Mouse (Mus musculus) heart, embryonic 13.5 days (tissue): Measurements from ENCODE around the gene Boc. TPM values are rescaled to one million over a fixed set of nuclear protein-coding genes. Genes with fewer than 3 reads are reported as not detected.

Experiments
- ATAC-seq: fragments of 200-750 bp; cut with Nextera tagmentation; 2 replicates; pipeline ENCODE4 v1.8.0; 2017; ENCODE audit warnings: moderate TSS enrichment; ENCODE audit not compliant: insufficient number of reproducible peaks, low FRiP score, low TSS enrichment; ENCODE audit errors: extremely low read depth
- H3K27ac ChIP-seq: fragments of 300-500 bp; sonication (generic); replicated peaks from 2 replicates; pipeline ENCODE4 v1.5.1; 2015; ENCODE audit warnings: moderate library complexity, mild to moderate bottlenecking, inconsistent platforms
- H3K27me3 ChIP-seq: fragments of 300-500 bp; sonication (generic); replicated peaks from 2 replicates; pipeline ENCODE4 v1.6.1; 2015; ENCODE audit warnings: mild to moderate bottlenecking, inconsistent platforms
- H3K36me3 ChIP-seq: fragments of 300-500 bp; sonication (generic); 2 replicates; pipeline ENCODE4 v1.6.1; 2015; ENCODE audit warnings: mild to moderate bottlenecking, inconsistent platforms
- H3K4me1 ChIP-seq: fragments of 300-500 bp; sonication (generic); 2 replicates; pipeline ENCODE4 v1.6.1; 2015; ENCODE audit warnings: inconsistent platforms
- H3K4me2 ChIP-seq: fragments of 300-500 bp; sonication (generic); 2 replicates; pipeline ENCODE4 v1.6.1; 2015; ENCODE audit warnings: inconsistent platforms, mild to moderate bottlenecking, moderate library complexity
- H3K4me3 ChIP-seq: fragments of 300-500 bp; sonication (generic); 2 replicates; pipeline ENCODE4 v1.5.1; 2015; ENCODE audit warnings: moderate library complexity, mild to moderate bottlenecking, inconsistent platforms
- H3K9ac ChIP-seq: fragments of 300-500 bp; sonication (generic); 2 replicates; pipeline ENCODE4 v1.6.1; 2015; ENCODE audit warnings: inconsistent platforms, mild to moderate bottlenecking, moderate library complexity
- H3K9me3 ChIP-seq: fragments of 300-500 bp; sonication (generic); 2 replicates; pipeline ENCODE4 v1.6.1; 2016; ENCODE audit warnings: inconsistent platforms
- WGBS: fragments of 180-500 bp; shearing (Covaris S2); methylation state at CpG from one replicate; pipeline ENCODE4 v1.1.7; 2015; ENCODE audit warnings: mixed read lengths; 5-methylcytosine and 5-hydroxymethylcytosine counted together
- polyA plus RNA-seq: library from polyadenylated mRNA; unstranded; fragments of >200 nt; fragmentation: Nextera tagmentation; extraction: Ambion mirVana; gene quantifications from 2 replicates; pipeline ENCODE4 v1.2.1, GENCODE M21; 2015

The Boc gene
- polyA plus RNA-seq, 1 experiment from 2014 or later = 10.0 TPM

DNA sequence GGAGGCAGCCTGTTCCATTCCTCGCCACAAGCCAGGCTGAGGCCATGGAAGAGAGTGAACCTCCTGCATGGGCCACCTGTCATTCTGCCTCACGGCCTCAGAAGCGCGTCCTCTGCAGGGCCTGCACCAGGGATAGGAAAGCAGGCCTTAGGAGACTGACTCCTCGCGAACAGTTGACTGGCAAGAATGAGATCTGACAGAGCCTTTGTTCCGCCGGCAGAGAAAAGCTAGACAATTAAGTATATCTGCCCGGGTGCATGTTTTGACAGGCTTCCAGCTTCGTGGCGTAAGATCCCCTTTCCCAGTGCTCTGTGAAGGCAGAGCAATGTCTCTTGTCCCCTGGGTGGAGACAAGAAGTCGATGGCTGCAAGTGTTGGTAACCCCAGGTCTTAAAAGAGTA, 32.0 kb downstream of the Boc start:
- H3K4me2 ChIP-seq = peak overlapping the region; percentile 46
- H3K9me3 ChIP-seq = no peaks in the 10 kb centered on the region
- peak overlapping the region; percentile 45; the same call in 1 of the 2 replicates for H3K27ac ChIP-seq
- no peaks in the 10 kb centered on the region for H3K36me3 ChIP-seq
- no peak overlapping the region for H3K4me3 ChIP-seq
- no peaks in the 10 kb centered on the region for H3K27me3 ChIP-seq
- H3K9ac ChIP-seq = peak overlapping the region; percentile 65
- WGBS = 19% methylated on average over 12 of the region's 12 CpGs
- ATAC-seq = no peak
- peaks cover 37% of the 10 kb centered on the region for H3K4me1 ChIP-seq

DNA sequence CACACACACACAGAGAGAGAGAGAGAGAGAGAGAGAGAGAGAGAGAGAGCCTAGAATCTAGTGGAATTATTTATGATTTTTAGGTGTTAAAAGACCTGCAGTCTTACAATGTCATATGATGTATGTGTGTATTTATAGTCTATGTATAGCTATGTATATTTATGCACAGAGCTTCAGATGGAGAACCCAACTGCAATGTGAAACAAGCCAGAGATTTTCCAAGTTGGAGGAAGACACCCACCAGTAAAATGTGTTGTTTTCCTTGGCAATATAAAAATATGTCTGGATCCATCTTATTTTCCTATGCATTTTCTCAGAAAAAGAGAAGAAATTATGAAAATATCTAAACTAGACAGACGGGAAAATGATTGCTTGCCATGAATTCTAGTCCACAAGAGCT, 32.7 kb downstream of the Boc start:
- ATAC-seq = no peak
- WGBS = 76% methylated on average over 1 of the region's 1 CpGs
- Histone ChIP-seq H3K4me3 (no peak overlapping the region), H3K4me2 (no peak overlapping the region), H3K9me3 (no peaks in the 10 kb centered on the region), H3K27me3 (no peaks in the 10 kb centered on the region), H3K4me1 (peaks cover 31% of the 10 kb centered on the region), H3K27ac (no peak overlapping the region), H3K36me3 (peaks cover 2% of the 10 kb centered on the region; the same call in 1 of the 2 replicates), H3K9ac (no peak overlapping the region; the same call in 1 of the 2 replicates)

DNA sequence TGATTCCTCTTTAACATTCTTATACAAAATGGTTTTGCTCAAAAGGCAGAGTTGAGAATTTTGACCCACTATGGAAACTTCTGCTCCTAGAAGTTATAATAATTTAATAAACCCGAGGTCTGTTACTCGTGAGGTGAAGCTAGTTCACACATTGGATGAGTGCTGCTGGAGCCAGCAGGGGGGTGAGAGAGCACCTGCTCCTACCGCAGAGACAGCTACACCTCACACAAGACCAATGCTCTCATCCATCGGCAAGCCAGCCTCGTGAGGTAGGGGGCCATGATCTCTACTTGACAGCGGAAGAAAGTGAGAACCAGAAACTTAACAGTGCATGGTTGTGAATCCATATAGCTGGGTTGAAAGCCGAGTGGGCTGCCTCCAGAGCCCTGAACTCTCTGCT, 35.1 kb downstream of the Boc start:
- Histone ChIP-seq H3K4me2 (no peak overlapping the region), H3K9me3 (no peaks in the 10 kb centered on the region), H3K27ac (no peak overlapping the region), H3K4me3 (no peak overlapping the region), H3K9ac (no peak overlapping the region), H3K36me3 (peaks cover 26% of the 10 kb centered on the region), H3K27me3 (no peaks in the 10 kb centered on the region), H3K4me1 (peaks cover 19% of the 10 kb centered on the region)
- WGBS = 74% methylated on average over 7 of the region's 7 CpGs
- ATAC-seq = no peak

DNA sequence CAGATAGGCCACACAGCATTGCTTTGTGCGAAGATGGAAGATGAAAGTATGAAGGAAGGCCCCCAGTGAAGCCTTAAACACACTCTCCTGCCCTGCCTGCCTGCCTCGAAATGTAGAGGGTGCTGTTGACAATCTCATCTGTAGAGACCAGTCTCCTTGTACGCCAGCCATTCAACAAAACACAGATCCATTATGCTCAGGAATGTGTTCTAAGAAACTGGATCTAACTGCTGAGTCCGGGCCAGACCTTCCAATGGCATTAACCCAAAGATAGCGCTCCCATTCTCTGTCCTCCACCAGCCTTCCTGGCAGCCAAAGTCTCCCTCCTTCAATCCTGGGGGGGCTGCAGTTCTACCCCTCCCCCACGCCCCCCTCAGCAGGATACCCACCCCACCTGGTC, 42.2 kb downstream of the Boc start:
- WGBS = 60% methylated on average over 6 of the region's 6 CpGs
- Histone ChIP-seq H3K9me3 (0 out of 2 replicates have a peak, but pooled peaks cover 4% of the 10 kb centered on the region), H3K27ac (no peak overlapping the region), H3K27me3 (no peaks in the 10 kb centered on the region), H3K4me3 (no peak overlapping the region), H3K9ac (no peak overlapping the region), H3K4me1 (0 out of 2 replicates have a peak, but pooled peaks cover 3% of the 10 kb centered on the region), H3K4me2 (no peak overlapping the region), H3K36me3 (peaks cover 56% of the 10 kb centered on the region)
- ATAC-seq = no peak

DNA sequence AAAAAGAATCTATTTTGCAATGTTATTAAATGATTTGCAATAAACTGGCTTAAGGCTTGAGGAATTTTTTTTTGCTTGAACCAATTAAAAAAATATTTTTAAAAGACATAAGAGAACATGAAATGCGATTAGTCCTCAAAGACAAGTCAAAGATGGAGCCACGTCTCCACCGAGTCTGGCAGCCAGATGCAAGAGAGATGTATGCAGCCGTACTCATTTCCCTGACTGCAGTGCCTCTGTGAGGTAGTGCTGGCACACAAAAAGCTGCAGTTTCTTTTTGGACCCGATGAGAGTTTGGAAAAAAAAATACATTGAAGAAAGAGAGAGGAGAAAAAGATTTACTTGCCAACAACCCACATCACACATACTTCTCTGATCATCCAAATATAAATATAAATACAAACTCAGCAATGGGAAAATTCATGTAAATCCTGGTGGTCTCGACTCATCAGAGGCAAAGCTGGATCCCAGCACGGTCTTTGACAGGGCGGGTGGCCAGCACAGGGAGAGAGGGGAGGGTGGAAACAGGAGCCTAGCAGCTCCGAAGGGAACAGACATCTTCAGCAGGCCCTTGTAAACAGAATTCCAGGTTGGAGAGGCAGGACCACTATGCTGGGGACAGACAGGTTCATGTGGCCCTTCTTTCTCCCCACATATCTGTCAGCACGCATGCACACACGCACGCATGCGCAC, 48.0 kb downstream of the Boc start:
- no peak for ATAC-seq
- H3K9me3 ChIP-seq = 0 out of 2 replicates have a peak, but pooled peaks cover 4% of the 10 kb centered on the region
- H3K4me1 ChIP-seq = peaks cover 8% of the 10 kb centered on the region; the same call in 1 of the 2 replicates
- no peaks in the 10 kb centered on the region for H3K27me3 ChIP-seq
- peaks cover 36% of the 10 kb centered on the region for H3K36me3 ChIP-seq
- H3K27ac ChIP-seq = peak overlapping the region; percentile 31
- WGBS = 68% methylated on average over 13 of the region's 13 CpGs
- H3K4me3 ChIP-seq = no peak overlapping the region
- no peak overlapping the region for H3K9ac ChIP-seq
- 0 out of 2 replicates have a peak overlapping the region, but pooled peaks have one; percentile 3 for H3K4me2 ChIP-seq

DNA sequence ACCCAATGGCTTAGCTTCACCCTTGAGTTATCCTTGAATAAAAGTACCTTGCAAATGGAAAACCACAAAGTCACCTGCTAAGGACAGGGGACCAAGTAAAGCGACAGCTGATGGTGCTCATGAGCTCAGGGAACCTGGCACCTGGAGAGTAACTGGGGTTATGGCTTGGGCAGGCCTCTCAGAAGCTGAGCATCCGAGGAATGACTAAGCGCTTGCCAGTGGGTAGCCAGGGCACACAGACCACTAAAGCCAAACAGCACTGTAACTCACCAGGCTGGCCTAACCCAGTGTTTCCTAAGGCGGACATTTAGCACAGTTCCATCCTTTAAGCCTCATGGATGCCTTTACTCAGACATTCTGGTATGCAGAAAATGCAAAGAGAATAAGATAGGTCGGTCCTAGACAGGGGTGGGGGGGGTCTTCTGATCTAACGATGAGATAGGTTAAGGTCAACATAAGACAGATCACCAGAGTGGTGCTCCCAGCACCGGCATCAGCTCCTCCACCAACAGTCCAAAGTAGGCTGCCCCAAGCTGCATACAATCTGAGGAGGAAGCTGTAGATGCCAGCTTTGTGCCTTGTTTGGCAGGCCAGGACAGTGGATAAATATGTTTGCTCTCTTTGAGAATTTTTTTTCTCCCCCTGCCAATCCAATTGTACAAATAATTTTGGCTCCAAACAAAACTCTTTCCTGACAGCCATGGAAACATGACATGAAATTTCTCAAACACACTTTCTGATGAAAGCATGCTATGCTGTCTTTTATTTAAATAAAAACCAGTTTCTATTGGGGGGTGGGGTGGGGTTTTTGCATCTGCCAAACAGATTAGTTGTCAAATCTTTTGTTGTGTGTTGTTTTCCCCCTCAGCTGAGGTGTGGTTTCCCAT, 49.0 kb downstream of the Boc start:
- H3K9ac ChIP-seq = no peak overlapping the region
- H3K4me1 ChIP-seq = peaks cover 8% of the 10 kb centered on the region; the same call in 1 of the 2 replicates
- peaks cover 43% of the 10 kb centered on the region for H3K36me3 ChIP-seq
- no peak overlapping the region for H3K4me3 ChIP-seq
- peaks cover 8% of the 10 kb centered on the region; the same call in 1 of the 2 replicates for H3K9me3 ChIP-seq
- no peaks in the 10 kb centered on the region for H3K27me3 ChIP-seq
- WGBS = 58% methylated on average over 7 of the region's 7 CpGs
- H3K27ac ChIP-seq = no peak overlapping the region
- no peak for ATAC-seq
- H3K4me2 ChIP-seq = no peak overlapping the region

DNA sequence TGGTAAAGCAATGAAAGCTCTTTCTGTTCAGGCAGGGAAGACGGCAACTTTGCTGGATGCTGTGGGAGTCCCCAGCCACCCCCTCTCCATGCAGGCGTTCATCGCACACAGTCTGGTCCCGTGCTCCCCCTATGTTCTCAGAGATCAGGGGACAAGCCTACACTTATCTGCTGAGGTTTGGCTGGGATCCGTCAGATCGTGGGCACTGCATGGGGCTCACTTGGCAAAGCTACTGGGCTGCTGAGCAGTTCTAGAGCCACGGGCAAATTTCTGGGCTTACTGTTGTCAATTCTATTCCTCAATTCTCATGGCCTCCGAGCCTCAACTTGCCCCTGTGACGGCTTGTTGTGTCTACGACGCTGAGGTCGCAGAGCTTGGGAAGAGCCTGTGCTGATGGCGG, 49.9 kb downstream of the Boc start:
- Histone ChIP-seq H3K4me2 (no peak overlapping the region), H3K27me3 (no peaks in the 10 kb centered on the region), H3K9ac (no peak overlapping the region), H3K4me1 (peaks cover 8% of the 10 kb centered on the region; the same call in 1 of the 2 replicates), H3K4me3 (no peak overlapping the region), H3K36me3 (peaks cover 46% of the 10 kb centered on the region), H3K9me3 (peaks cover 14% of the 10 kb centered on the region; the same call in 1 of the 2 replicates), H3K27ac (no peak overlapping the region)
- WGBS = 88% methylated on average over 13 of the region's 13 CpGs
- ATAC-seq = no peak

DNA sequence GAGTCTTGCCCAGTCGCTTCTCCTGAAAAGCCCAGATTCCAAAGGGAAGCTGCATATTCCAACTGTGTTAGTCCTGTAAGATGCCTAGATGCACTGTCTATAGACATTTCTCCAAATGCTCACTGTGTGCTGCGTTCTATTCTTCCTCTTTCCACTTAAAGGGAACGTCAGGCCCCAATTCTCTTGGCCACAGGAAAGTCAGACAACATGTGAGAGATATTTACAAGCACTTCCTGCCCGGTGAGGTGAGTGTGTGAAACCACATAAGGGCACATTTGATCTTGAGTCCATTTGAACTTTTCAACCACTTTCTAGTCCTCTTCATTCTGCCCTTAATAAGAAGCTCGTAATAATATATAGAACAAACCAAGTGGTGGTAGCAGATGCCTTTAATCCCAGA, 50.7 kb downstream of the Boc start:
- no peak overlapping the region for H3K9ac ChIP-seq
- H3K27me3 ChIP-seq = no peaks in the 10 kb centered on the region
- peaks cover 40% of the 10 kb centered on the region for H3K36me3 ChIP-seq
- no peak overlapping the region for H3K4me2 ChIP-seq
- peaks cover 16% of the 10 kb centered on the region for H3K4me1 ChIP-seq
- no peak overlapping the region for H3K27ac ChIP-seq
- no peak overlapping the region for H3K4me3 ChIP-seq
- WGBS = 74% methylated on average over 5 of the region's 5 CpGs
- no peak for ATAC-seq
- peaks cover 14% of the 10 kb centered on the region; the same call in 1 of the 2 replicates for H3K9me3 ChIP-seq

DNA sequence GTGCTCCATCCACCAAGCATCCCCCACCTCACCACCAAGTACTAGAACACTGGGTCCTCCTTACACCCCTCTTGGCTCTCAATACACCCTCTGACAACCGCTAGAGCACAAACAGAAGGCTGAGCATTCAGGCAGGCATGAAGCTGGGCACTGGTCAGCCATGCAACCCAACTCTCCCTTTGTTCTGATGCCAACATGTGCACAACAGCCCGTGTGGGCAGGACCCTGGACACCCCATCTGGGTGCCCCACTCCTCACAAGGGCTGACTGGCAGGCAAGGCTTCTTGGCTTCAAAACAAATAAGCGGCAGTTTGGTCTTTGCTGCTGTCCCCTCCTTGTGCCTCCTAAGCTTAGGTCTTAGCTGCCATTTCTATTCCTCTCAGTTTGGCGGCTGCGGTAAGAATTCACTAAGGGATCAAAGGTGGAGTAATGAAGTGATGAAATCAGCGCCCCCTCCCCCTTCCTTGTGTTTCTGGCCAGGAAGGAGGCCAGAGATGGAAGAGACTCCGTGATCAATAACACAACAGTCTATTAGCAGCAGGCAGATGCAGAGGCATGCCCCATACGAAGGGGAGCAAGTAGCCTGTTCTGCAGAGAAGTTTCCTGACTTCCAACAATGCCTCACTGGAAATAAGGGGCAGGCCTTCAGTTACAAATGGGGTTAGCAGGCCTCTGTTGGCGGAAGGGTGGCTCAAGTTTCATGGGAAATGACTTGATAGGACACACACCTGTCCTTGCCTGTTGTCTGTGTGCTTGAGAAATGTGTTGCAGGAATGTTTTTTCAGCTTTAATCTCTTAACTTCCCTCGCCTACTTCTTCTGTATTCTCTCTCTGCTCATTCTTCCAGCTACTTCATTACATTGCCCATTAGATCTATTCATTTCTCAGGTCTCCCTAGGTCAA, 51.4 kb downstream of the Boc start:
- H3K4me2 ChIP-seq = no peak overlapping the region
- no peak for ATAC-seq
- WGBS = 59% methylated on average over 10 of the region's 10 CpGs
- H3K27ac ChIP-seq = no peak overlapping the region
- peaks cover 37% of the 10 kb centered on the region for H3K36me3 ChIP-seq
- no peak overlapping the region for H3K4me3 ChIP-seq
- peaks cover 10% of the 10 kb centered on the region; the same call in 1 of the 2 replicates for H3K9me3 ChIP-seq
- no peak overlapping the region for H3K9ac ChIP-seq
- no peaks in the 10 kb centered on the region for H3K27me3 ChIP-seq
- H3K4me1 ChIP-seq = peaks cover 22% of the 10 kb centered on the region

DNA sequence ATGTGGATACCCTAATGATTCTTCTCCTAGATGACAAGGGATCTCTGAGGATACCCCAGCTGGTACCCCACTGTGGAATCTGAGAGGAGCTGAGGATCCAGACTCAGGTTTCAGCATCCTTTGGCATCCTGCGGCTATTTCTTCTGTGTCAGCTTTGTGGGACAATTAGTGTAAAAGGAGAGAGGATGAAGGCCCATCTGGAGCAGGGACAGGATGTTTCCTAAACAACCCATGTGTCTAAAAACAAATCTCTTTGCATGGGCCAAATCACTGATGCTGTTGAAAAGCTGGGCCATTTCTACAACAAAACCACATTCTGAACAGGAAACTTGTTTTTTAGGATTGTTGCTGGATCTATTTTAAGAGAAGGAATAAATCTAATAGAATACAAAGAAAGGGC, 53.5 kb downstream of the Boc start:
- peaks cover 45% of the 10 kb centered on the region for H3K36me3 ChIP-seq
- no peak overlapping the region for H3K9ac ChIP-seq
- H3K27me3 ChIP-seq = no peaks in the 10 kb centered on the region
- no peak overlapping the region for H3K4me2 ChIP-seq
- H3K27ac ChIP-seq = no peak overlapping the region
- H3K4me3 ChIP-seq = no peak overlapping the region
- peaks cover 10% of the 10 kb centered on the region; the same call in 1 of the 2 replicates for H3K9me3 ChIP-seq
- peaks cover 24% of the 10 kb centered on the region for H3K4me1 ChIP-seq
- 89% methylated on average over 1 of the region's 1 CpGs for WGBS
- no peak for ATAC-seq
